Mouse (Mus musculus): ENCODE data around the gene Hacd2. TPM values are rescaled to one million over a fixed set of nuclear protein-coding genes. Genes with fewer than 3 reads are reported as not detected.

Gene Hacd2
- total RNA-seq, 2 experiments from 2014 or later, result 30.4 to 35.9 TPM

DNA sequence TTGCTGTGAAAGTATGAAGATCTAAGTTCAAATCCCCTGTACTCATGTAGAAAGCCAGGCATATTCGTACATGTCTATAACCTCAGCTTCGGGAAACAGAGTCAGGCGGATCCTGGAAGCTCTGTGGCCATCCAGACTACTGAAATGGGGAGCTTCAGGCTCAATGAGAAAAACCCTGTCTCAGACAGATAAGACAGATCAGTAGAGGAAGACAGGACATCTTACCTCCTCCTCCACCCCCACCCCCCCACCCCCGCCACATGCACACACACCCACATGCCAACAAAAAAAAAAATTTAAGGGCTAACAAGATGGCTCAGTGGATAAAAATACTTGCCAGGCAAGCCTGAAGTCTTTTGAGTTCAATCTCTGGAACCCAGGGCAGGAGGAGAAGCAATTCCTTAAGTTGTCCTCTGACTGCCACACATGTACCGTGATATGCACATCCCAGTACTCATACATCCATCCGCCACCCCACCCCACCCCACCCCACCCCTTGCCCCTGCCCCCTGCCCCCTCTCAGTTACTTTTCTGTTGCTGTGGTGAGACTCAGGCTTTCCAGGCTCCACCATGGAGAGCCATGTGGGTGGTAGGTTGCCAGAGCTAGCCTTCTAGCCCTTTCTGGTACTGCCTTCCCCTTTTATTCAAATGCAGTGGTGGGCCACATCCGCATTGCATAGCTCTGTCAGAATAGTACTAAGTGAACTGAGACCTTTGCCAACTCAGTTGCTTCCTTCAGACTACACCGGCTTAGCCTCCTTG lies 32.4 kb downstream of the Hacd2 start:
- no peak for DNase-seq (ENCODE audit: low spot score in 2 of 2)

DNA sequence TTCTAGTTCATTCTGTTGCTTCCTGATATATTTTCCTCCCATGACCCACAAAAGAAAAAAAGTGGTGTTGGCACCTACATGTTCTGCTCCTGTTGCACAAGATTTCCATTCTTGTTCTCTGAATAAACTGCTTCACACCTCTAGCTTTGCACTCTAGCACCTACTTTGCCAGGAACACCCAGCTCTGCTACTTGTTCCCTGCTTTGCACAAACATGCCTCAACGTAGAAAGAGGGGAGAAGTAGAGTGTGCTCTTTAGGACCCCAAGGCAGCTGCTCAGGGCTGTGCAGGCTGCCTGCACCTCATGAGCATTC lies 32.9 kb downstream of the Hacd2 start:
- DNase-seq (ENCODE audit: low spot score in 2 of 2), result no peak

DNA sequence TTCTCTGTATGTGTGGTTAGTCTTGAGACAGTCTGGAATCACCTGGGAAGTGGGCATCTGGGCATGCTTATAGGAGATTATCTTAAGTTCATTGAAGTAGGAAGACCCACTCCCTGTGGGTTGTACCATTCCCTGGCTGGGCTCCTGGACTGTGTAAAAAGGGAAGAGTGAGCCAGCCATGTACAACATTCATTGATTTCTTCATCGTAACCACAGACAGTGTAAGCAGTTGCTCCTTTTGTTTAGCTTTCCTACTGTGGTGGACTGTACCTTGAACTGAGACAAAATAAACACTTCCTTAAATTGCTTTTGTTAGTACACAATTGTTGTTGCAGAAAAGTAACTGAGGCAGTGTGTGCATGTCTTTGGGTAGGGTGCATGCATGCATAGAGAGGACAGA lies 33.6 kb downstream of the Hacd2 start:
- DNase-seq (ENCODE audit: low spot score in 2 of 2), result no peak

GRCm38 (mm10) chr16:35056306-35056705 lies 34.1 kb downstream of the Hacd2 start:
- DNase-seq (ENCODE audit: low spot score in 2 of 2), result peak in 1 of 2 experiments; percentile 75

GRCm38 (mm10) chr16:35056786-35057185 lies 34.6 kb downstream of the Hacd2 start:
- no peak for DNase-seq (ENCODE audit: low spot score in 2 of 2)

- peak in 1 of 2 experiments; percentile 47 for DNase-seq (ENCODE audit: low spot score in 2 of 2)
These were observed 38.8 kb downstream of the Hacd2 start for GRCm38 (mm10) chr16:35061017-35061416.

GRCm38 (mm10) chr16:35065724-35066123 lies 43.5 kb downstream of the Hacd2 start:
- DNase-seq (ENCODE audit: low spot score in 2 of 2), result no peak

DNA sequence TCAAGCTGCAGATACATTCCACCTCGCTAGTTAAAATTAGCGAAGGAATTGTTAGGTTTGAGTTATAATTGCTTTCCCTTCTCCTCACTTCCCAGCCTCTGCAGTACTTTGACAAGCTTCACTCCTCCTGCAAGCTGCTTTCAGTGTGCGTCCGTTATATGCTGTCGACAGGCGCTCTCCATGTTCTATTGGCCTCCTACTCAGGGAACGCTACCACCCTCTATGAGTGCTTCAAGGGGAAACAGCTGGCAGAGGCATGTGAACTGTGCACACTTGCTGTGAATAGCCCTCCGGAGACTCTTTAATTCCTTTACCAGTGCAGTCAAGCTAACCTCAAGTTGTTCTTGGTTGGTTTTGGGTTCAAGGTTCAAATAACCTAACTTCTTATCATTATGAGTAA lies 44.9 kb downstream of the Hacd2 start:
- no peak for DNase-seq (ENCODE audit: low spot score in 2 of 2)

- no peak for DNase-seq (ENCODE audit: low spot score in 2 of 2)
These were observed 45.4 kb downstream of the Hacd2 start for GRCm38 (mm10) chr16:35067631-35068030.

DNA sequence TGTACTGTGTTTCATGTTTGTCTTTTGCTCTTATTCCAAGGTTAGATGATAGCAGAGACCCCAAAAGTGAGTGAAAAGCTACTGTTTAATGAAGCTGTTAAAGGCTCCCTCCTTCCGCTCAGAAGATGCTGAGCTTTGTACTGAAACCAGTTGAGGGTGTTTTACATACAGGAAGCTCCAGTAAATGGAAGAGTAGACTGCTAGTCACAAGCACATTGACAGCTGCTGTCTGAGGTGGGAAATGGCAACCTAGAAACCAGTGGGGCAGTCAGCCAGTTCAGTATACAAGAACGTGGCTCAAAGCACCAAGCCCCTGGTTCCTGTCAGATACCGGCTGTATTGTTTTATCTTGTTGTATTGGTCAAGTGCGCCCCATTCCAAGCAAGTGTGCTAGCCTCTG lies 46.7 kb downstream of the Hacd2 start:
- no peak for DNase-seq (ENCODE audit: low spot score in 2 of 2)

GRCm38 (mm10) chr16:35074436-35074835 lies 52.2 kb downstream of the Hacd2 start:
- DNase-seq (ENCODE audit: low spot score in 2 of 2), result no peak

GRCm38 (mm10) chr16:35075643-35076042 lies 53.4 kb downstream of the Hacd2 start:
- DNase-seq (ENCODE audit: low spot score in 2 of 2), result no peak

- no peak for DNase-seq (ENCODE audit: low spot score in 2 of 2)
These were observed 71.3 kb downstream of the Hacd2 start for GRCm38 (mm10) chr16:35093500-35093899.

- DNase-seq (ENCODE audit: low spot score in 2 of 2), result no peak
These were observed 75.8 kb downstream of the Hacd2 start for GRCm38 (mm10) chr16:35097870-35098530.

DNA sequence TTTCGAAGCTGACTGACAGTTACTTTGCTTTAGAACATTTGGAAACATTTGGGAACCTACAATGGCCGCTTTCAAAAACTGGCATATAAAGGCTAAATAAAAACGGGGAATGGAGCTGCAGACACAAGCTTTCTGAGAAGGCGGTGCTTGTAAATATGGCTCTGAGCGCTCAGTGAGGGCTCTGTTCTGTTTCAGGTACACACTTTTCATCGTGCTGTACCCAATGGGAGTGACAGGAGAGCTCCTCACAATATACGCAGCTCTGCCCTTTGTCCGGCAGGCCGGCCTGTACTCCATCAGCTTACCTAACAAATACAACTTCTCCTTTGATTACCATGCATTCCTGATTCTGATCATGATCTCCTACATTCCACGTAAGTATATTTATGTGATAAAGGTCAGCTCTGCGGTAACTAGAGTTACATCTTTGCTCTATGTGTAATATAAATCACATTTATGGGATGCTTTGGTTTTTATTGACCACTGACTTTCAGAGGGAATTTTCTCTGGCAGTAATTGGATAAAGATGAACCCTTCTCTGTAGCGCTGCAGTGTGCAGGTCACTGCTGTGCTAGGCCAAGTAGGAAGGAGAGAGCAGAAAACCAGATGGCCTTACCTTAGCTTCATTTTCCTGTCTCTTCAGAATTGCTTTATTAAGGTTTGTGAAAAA lies 79.7 kb downstream of the Hacd2 start:
- no peak for DNase-seq (ENCODE audit: low spot score in 2 of 2)

GRCm38 (mm10) chr16:35102866-35103620 lies 80.8 kb downstream of the Hacd2 start:
- no peak for DNase-seq (ENCODE audit: low spot score in 2 of 2)

GRCm38 (mm10) chr16:35107985-35108384 lies 85.8 kb downstream of the Hacd2 start:
- DNase-seq (ENCODE audit: low spot score in 2 of 2), result no peak

- DNase-seq (ENCODE audit: low spot score in 2 of 2), result no peak
These were observed 86.9 kb downstream of the Hacd2 start for GRCm38 (mm10) chr16:35109156-35109555.

- no peak for DNase-seq (ENCODE audit: low spot score in 2 of 2)
These were observed 87.5 kb downstream of the Hacd2 start for GRCm38 (mm10) chr16:35109656-35110291.

DNA sequence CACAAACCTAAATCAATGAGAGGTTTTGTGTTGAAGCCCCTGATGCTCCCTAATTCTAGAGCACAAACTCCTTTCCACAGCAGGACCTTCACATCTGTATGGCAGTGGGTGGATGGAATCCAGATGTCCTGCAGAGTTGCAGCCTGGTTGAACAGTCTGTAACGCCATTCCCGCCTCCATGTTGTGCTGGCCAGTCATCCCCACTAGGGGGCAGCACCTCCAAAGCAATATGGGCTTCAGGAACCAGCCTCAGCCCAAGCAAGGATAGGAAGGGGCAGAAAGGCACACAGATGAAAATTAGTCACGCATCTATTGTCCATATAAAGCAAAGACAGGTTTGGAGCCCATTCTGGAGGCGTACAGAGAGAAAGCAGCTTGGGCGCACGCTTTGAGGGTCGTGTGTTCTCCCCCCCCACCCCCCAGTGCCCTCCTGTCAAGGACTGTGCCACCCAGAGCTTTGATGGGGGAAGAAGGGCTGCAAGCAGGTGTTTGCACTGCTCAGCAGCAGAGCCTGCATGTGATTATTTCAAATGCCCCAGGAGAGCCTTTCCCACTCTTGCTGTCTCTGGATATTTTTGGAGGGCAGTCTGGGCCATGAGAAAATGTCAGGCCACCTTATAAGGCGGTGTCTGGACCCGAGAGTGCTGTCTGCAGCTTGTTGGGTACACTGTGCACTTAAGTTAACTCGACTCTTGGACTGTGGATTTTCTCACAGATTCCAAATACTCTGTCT lies 88.3 kb downstream of the Hacd2 start:
- peak; percentile 76 to 91 for DNase-seq (ENCODE audit: low spot score in 2 of 2)
